Mouse (Mus musculus): ENCODE measurements around the gene Cd3e.

The Cd3e gene

DNA sequence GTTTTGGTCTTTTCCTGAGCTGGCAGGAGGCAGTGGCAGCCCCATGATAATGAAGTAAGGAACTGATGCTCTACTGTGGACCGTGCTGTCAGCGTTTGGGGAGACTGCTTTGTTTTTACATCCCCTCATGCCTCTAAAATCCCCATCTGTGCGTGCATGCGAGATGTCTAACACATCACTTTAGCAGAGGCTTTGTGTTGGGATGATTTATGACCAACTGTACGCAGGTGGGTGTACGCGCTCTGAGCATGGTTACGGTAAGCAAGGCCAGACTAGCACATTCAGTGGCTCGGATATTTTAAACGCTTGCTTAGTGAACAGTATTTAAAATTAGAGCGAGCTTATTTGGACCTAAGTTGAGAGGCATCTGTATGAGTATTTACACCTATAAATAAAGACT, 8.6 kb upstream of the Cd3e start:
- DNase-seq (ENCODE audit: low spot score in 2 of 2): no peak

- no peak for DNase-seq (ENCODE audit: low spot score in 2 of 2)
Observed at GRCm38 (mm10) chr9:45015841-45016240, 6.4 kb upstream of the Cd3e start.

GRCm38 (mm10) chr9:45014879-45015278, 5.5 kb upstream of the Cd3e start:
- DNase-seq (ENCODE audit: low spot score in 2 of 2): no peak

GRCm38 (mm10) chr9:45011291-45011690, 1.9 kb upstream of the Cd3e start:
- DNase-seq (ENCODE audit: low spot score in 2 of 2): no peak

DNA sequence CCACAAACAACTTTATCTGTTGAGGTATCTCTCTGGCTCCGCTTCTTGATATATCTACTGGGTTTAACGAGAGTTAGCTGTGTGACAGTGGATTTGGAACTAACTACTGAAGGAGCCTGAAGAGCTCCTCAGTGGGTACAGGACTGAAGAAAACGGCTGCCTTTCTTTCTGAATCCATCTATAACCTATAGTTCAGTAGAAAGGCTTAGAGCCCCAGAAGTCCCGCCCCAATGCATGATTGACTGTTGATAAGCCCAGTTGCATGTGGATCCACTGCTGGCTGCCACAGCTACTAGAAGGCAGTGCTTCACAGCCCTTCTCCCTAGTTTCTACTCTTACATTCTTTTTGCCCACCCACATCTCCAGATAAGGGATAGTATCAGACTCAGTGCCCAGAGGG, 1.0 kb upstream of the Cd3e start:
- no peak for DNase-seq (ENCODE audit: low spot score in 2 of 2)

DNA sequence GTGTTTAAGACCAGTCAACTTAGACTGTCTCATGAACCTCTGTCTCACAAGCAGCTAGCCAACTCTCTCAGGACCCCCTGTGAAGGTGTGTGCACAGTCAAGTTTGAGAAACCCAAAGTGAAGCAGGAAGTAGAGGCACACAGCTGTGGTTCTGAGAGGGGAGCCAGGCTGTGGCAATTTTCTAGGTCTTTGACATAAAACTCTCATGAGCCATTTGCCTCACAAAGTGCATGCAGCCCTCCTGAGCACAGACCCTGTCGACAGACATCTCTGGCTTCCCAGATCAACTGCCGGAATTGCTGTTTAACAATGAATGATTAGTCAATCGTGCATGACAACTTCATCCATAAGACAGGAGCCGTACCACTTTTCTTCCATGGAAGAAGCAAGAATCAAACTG, 1.1 kb downstream of the Cd3e start:
- DNase-seq (ENCODE audit: low spot score in 2 of 2): no peak

- no peak for DNase-seq (ENCODE audit: low spot score in 2 of 2)
Observed at GRCm38 (mm10) chr9:45007404-45007803, 2.0 kb downstream of the Cd3e start.

GRCm38 (mm10) chr9:45000249-45000648, 9.2 kb downstream of the Cd3e start:
- no peak for DNase-seq (ENCODE audit: low spot score in 2 of 2)

DNA sequence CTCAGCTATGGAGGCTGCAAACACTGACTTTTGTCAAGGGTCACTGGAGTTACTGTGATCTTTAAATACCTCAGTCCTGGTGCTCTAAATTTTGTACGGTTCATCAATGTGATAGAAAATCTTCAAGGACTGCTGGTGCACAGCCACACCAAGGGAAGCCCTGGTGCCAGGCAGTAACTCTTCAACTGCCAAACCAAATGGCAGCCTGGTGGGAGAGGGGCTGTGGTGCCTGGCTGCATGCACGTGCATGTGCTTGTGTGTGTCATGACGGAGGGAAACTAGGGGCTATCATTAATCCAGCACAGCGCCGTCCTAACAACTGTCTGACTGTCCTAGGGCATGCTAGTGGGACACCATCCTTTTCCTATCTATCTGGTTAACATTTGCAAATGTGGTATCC, 9.7 kb downstream of the Cd3e start:
- no peak for DNase-seq (ENCODE audit: low spot score in 2 of 2)

- DNase-seq (ENCODE audit: low spot score in 2 of 2): no peak
Observed at GRCm38 (mm10) chr9:44999171-44999570, 10.3 kb downstream of the Cd3e start.

GRCm38 (mm10) chr9:44998138-44998537, 11.3 kb downstream of the Cd3e start:
- no peak for DNase-seq (ENCODE audit: low spot score in 2 of 2)

DNA sequence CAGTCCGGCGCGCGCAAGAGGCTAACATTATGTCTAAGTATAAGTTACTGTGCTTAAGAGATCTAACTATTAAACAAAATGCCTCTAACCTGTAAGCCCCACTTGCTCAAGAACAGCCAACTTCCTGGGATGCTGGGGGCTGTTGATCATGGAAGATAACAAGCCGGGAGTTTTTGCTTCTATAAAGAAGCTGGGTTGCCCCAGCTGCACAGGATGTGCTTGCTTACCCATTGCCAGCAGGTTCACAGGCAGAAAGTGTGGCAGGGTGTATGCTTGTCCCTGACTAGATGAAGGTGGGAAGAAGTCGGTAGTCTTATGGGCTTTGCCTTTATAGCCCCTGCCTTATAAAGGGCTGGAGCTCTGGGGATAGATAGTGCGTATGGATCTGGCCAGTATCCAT, 12.8 kb downstream of the Cd3e start:
- no peak for DNase-seq (ENCODE audit: low spot score in 2 of 2)

GRCm38 (mm10) chr9:44994962-44995361, 14.5 kb downstream of the Cd3e start:
- no peak for DNase-seq (ENCODE audit: low spot score in 2 of 2)

DNA sequence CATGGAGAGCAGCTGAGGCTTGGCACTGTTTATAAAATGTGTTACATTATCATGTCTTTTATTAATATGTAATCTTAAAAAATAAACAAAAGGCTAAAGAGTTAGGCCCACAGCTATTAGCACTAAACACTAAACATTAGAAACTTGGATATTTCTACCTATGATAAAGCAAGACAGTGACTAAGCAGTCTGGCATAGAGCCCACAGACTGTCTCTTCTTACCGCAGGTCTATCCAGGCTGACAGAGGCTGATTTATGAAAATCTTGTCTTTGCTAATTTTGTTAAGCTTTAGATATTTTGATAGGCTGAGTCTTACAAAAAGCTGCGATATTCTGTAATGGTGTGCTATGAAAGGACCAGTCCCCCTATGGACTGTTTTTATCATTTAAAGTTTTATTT, 16.2 kb downstream of the Cd3e start:
- no peak for DNase-seq (ENCODE audit: low spot score in 2 of 2)

DNA sequence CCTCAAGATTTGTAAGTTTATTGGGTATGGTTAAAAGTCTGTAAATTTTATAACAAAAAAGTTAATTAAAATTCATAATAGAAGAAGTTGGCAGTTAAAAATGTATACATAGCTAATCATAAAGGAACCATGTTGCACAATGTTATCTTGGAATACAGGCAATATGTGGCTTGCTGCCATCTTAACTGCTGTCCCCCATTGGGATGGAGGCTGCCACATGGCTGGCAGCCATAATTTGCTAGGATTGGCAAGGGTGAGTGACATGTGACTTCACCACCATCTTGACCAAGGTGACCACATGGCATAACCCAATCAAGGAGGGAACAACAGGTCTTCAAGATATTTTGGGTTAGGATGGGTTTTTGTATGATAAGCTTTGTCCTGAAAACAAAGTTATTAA, 17.2 kb downstream of the Cd3e start:
- DNase-seq (ENCODE audit: low spot score in 2 of 2): no peak

- no peak for DNase-seq (ENCODE audit: low spot score in 2 of 2)
Observed at GRCm38 (mm10) chr9:44991821-44992220, 17.6 kb downstream of the Cd3e start.

DNA sequence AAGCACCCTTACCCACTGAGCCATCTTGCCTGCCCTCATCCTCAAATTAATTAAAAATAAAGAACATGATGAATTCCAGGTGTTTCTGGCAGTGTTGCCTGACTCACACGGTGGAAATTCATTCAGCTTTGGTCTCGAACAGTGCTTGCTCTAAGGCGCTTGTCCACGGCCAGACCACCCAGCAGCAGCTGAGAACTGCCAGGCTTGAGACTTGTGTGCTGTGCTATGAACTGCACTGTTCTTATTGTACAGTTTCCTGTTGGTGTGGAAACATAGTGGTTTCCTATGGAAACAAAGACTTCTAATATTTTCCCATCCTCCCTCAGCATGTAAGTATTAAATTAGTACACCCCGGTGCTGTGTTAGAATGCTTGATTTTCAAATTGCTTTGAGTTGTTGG, 22.5 kb downstream of the Cd3e start:
- DNase-seq (ENCODE audit: low spot score in 2 of 2): no peak

GRCm38 (mm10) chr9:44986242-44986781, 23.1 kb downstream of the Cd3e start:
- peak; percentile 33 to 45 for DNase-seq (ENCODE audit: low spot score in 2 of 2)

DNA sequence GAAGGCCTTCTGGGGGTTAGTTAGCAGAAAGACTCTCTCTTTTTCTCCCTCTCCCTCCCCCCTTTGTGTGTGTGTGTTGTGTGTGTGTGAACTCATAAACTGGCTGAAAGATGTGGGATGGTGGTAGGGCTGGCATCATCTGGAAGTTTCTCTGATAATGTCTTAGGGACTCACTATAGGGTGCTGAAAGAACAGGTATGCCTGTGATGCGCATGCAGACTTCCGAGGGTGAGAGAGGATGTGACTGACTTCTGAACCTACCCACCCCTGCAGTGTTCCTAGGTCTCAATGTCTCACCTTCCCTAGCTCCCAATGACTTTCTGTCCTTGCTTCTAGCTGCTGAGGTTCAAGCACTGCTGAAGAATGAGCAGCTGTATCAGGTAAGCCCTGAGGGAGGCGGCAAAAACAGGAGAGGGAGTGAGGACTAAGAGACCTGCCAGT, 23.7 kb downstream of the Cd3e start:
- DNase-seq (ENCODE audit: low spot score in 2 of 2): no peak

DNA sequence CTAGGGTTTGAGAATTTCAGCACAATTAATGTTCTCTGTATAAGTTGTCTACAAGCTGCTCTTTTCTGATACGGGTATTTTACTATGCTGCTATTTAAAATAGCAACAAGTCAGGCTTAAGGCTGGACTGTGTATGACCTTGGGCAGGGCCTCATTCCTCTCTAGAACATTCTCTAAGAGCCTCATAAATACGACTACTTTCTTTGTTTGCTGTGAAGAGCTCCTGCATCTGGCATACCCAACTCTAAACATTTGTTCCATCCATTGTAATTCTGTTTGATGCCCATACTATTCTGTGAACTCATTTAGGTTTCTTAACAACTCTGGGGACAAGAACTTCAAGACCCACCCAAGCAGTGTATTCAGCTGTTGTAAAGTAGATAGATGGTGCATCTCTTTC, 26.4 kb downstream of the Cd3e start:
- no peak for DNase-seq (ENCODE audit: low spot score in 2 of 2)

GRCm38 (mm10) chr9:44982531-44982930, 26.9 kb downstream of the Cd3e start:
- no peak for DNase-seq (ENCODE audit: low spot score in 2 of 2)

DNA sequence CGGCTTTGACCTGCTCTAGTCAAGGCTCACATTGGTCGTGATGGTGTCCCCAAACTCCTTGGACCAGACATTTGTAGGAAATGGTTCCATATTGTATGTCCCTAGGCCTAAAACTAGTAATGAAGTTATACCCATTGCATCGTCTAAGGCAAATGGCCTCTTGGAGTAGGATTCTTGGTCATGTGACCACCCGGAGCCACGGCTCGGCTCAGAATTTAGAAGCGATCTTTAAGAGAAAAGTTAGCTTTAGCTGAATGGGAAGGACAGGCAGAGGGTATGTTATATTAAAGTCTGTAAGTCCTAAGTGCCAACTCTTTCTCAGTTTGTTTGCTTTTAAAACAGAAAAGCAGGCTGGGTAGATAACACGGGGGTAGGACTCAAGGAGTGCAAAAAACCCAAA, 27.3 kb downstream of the Cd3e start:
- DNase-seq (ENCODE audit: low spot score in 2 of 2): no peak

DNA sequence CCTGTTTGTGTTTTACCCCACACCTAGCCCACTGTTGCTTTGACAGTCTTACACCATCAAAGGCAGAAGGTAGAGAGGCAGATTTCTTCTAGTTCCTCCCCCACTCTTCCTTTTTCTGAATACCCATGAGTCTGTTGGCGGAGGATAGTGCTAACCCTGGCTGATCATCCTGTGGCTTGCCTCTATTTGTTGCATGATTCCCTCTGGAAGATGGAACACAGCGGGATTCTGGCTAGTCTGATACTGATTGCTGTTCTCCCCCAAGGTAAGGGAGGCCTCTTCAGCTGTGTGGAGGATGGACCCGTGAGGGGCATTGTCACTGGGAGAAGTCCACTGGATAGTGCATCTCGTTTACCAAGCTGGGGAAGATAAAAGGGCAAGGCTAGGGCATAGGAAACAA, 27.8 kb downstream of the Cd3e start, which contains the start of gene Cd3d:
Gene Cd3d, plus strand, starts transcription at position 111 of the 400 bp plus-strand sequence.
- no peak for DNase-seq (ENCODE audit: low spot score in 2 of 2)

GRCm38 (mm10) chr9:44981104-44981503, 28.3 kb downstream of the Cd3e start:
- DNase-seq (ENCODE audit: low spot score in 2 of 2): no peak

Data from spleen, postnatal 14 days (tissue).